Mouse (Mus musculus): Measurements from ENCODE around the gene Polr2j. TPM values are rescaled to one million over a fixed set of nuclear protein-coding genes. Genes with fewer than 3 reads are reported as not detected.
"Not testable (repeated sequence)": the region's sequence is repeated elsewhere in the genome, so short reads cannot be mapped to it uniquely, and the experiment has no call there.

Polr2j gene
- total RNA-seq, 2 experiments from 2014 or later = 63.9 to 80.0 TPM

- intact Hi-C loops (cut with DNase I) = no loop called here
- DNase-seq = peak in 1 of 2 experiments; percentile 50
Observed at GRCm38 (mm10) chr5:136155399-136155798, 39.0 kb downstream of the Polr2j start.

GRCm38 (mm10) chr5:136160084-136160483 lies 43.7 kb downstream of the Polr2j start:
- peak; percentile 82 for DNase-seq

GRCm38 (mm10) chr5:136163807-136164474 lies 47.5 kb downstream of the Polr2j start:
- DNase-seq = no peak
- intact Hi-C loops (cut with DNase I) = no loop called here

More at GRCm38 (mm10) chr5:136160084-136160483, 43.7 kb downstream of the Polr2j start:
- intact Hi-C loops (cut with DNase I) = not testable (repeated sequence)

- no peak for DNase-seq
- intact Hi-C loops (cut with DNase I) = no loop called here
Observed at GRCm38 (mm10) chr5:136165246-136165645, 48.8 kb downstream of the Polr2j start.

GRCm38 (mm10) chr5:136167296-136167695 lies 50.9 kb downstream of the Polr2j start:
- intact Hi-C loops (cut with DNase I) = no loop called here
- DNase-seq = no peak

GRCm38 (mm10) chr5:136168071-136168470 lies 51.6 kb downstream of the Polr2j start:
- DNase-seq = no peak

GRCm38 (mm10) chr5:136169626-136170511 lies 53.4 kb downstream of the Polr2j start:
- peak; percentile 50 to 52 for DNase-seq
- intact Hi-C loops (cut with DNase I) = no loop called here

More at GRCm38 (mm10) chr5:136168071-136168470, 51.6 kb downstream of the Polr2j start:
- intact Hi-C loops (cut with DNase I) = no loop called here

GRCm38 (mm10) chr5:136170512-136171362 lies 54.3 kb downstream of the Polr2j start, which contains the start of gene Orai2:
Gene Orai2 (minus strand): TSS chr5:136170713.
- peak; percentile 82 for DNase-seq
- intact Hi-C loops (cut with DNase I) = no loop called here

- DNase-seq = peak in 1 of 2 experiments; percentile 21
- intact Hi-C loops (cut with DNase I) = no loop called here
Observed at GRCm38 (mm10) chr5:136171363-136172341, 55.2 kb downstream of the Polr2j start.

Small RNAs within 50 kb of the gene (microRNA-seq; reads per million reads assigned to microRNA genes)
- gene Mir7035 = 0 to 1.7 reads per million in 2 experiments

Other genes starting within 250 kb of the Polr2j start
- gene Hspb1, start 228.7 kb upstream of the Polr2j start, total RNA-seq (2021) = 100 to 1,000 TPM; 304 to 329 TPM
- gene Ywhag, start 182.0 kb upstream of the Polr2j start, total RNA-seq (2021) = 100 to 1,000 TPM; 321 to 334 TPM
- gene Ssc4d, start 142.1 kb upstream of the Polr2j start, total RNA-seq (2021) = 1 to 10 TPM in 1 of 2 experiments, under 1 TPM in 1; 0.43 to 1.4 TPM
- not detected for gene Zp3, start 136.5 kb upstream of the Polr2j start, total RNA-seq (2021)
- gene Dtx2, start 121.8 kb upstream of the Polr2j start, total RNA-seq (2021) = 10 to 100 TPM in 1 of 2 experiments, 1 to 10 TPM in 1; 9.5 to 10.7 TPM
- 10 to 100 TPM; 18.0 to 32.2 TPM for gene Upk3b, start 78.1 kb upstream of the Polr2j start, total RNA-seq (2021)
- gene Upk3bl, start 62.1 kb upstream of the Polr2j start, total RNA-seq (2021) = not detected
- 1 to 10 TPM; 5.5 to 6.3 TPM for gene Rasa4, start 32.7 kb upstream of the Polr2j start, total RNA-seq (2021)
- 1 to 10 TPM; 7.0 to 7.7 TPM for gene Lrwd1, start 19.4 kb downstream of the Polr2j start, total RNA-seq (2021)
- 1 to 10 TPM; 6.1 to 7.1 TPM for gene Alkbh4, start 19.5 kb downstream of the Polr2j start, total RNA-seq (2021)
- gene Orai2, start 54.1 kb downstream of the Polr2j start, total RNA-seq (2021) = 1 to 10 TPM; 2.7 to 3.8 TPM
- 10 to 100 TPM; 24.4 to 25.6 TPM for gene Prkrip1, start 82.3 kb downstream of the Polr2j start, total RNA-seq (2021)
- 1 to 10 TPM; 2.0 to 3.3 TPM for gene Sh2b2, start 129.9 kb downstream of the Polr2j start, total RNA-seq (2021)